ENCODE assay signal across 7 mouse cellular contexts in genomic region chr13:22019934-22020835, GRCm38 (mm10). TPM values are rescaled to one million over a fixed set of nuclear protein-coding genes. Genes with fewer than 3 reads are reported as not detected.
DNase-seq lines count a peak whose midpoint lies in the region; ATAC-seq and TF ChIP-seq lines count a peak whose summit lies in the region.

No protein-coding gene starts in this region.

- DNase-seq in CD4-positive helper T cell, adult 2 months (ENCODE audit: low read depth, low spot score), result peak; percentile 62
- DNase-seq in limb, embryonic 11.5 days (ENCODE audit: low spot score), result no peak
- DNase-seq in neural tube, embryonic 10.5 days (ENCODE audit: extremely low spot score, low spot score), result peak; percentile 51
- no peak for DNase-seq in left cerebral cortex, postnatal 36 days (ENCODE audit: low spot score in 2 of 2)
- no peak for DNase-seq in gastrocnemius, adult 18-20 months (ENCODE audit: low spot score)

- no peak overlapping the region for H3K27ac ChIP-seq in ES-Bruce4 (ENCODE audit: insufficient read depth, low read length)
- H3K27ac ChIP-seq in forebrain, embryonic 13.5 days, result no peak overlapping the region
- no peak overlapping the region for H3K27ac ChIP-seq in limb, embryonic 11.5 days (replicated peaks; ENCODE audit: low read depth, low read length)

- H3K4me1 ChIP-seq in ES-Bruce4 (ENCODE audit: control insufficient read depth, insufficient read depth, low read length), result no peaks in the 10 kb centered on the region
- H3K4me1 ChIP-seq in forebrain, embryonic 13.5 days, result peaks cover 17% of the 10 kb centered on the region
- 0 out of 2 replicates have a peak, but pooled peaks cover 2% of the 10 kb centered on the region for H3K4me1 ChIP-seq in limb, embryonic 11.5 days (ENCODE audit: control insufficient read depth, insufficient read depth, low read length)

- ATAC-seq in forebrain, embryonic 13.5 days, result peak; percentile 39; the same call in 1 of the 2 replicates
- no peak; the same call in 1 of the 2 replicates for ATAC-seq in limb, embryonic 11.5 days (ENCODE audit: insufficient number of reproducible peaks, low FRiP score, low TSS enrichment, low read depth)

- no peaks in the 10 kb centered on the region for H3K9me3 ChIP-seq in ES-Bruce4 (replicated peaks; ENCODE audit: control insufficient read depth, insufficient read depth, low read length, poor library complexity, severe bottlenecking)
- H3K9me3 ChIP-seq in forebrain, embryonic 13.5 days (replicated peaks), result no peaks in the 10 kb centered on the region
- H3K9me3 ChIP-seq in limb, embryonic 11.5 days (ENCODE audit: control insufficient read depth, low read length), result no peaks in the 10 kb centered on the region

- H3K4me3 ChIP-seq in ES-Bruce4 (ENCODE audit: low read depth, low read length), result peak overlapping the region; percentile 70
- peak overlapping the region; percentile 46 for H3K4me3 ChIP-seq in forebrain, embryonic 13.5 days
- peak overlapping the region; percentile 38 for H3K4me3 ChIP-seq in limb, embryonic 11.5 days (ENCODE audit: low read depth, low read length)

- intact Hi-C loops in left cerebral cortex, postnatal 36 days (cut with DNase I), result loop anchor here (5.0 to 10.0 kb wide), 4 partner anchors 103 to 1497 kb away; no protein-coding TSS in a partner anchor

- peak overlapping the region; percentile 61 for H3K9ac ChIP-seq in ES-Bruce4 (ENCODE audit: low read depth, poor library complexity, severe bottlenecking)
- peak overlapping the region; percentile 21 for H3K9ac ChIP-seq in forebrain, embryonic 13.5 days
- H3K9ac ChIP-seq in limb, embryonic 11.5 days (ENCODE audit: low read length), result no peak overlapping the region

- whole genome bisulfite sequencing in forebrain, embryonic 13.5 days, result under 1% methylated on average over 44 of the region's 44 CpGs
- WGBS in limb, embryonic 11.5 days, result under 1% methylated on average over 44 of the region's 44 CpGs

- no peak for TF ChIP-seq EP300 in ES-Bruce4 (IDR thresholded peaks at IDR 0.05; ENCODE audit: insufficient read depth, low read depth, low read length)

- H3K4me2 ChIP-seq in forebrain, embryonic 13.5 days, result peak overlapping the region; percentile 63
- peak overlapping the region; percentile 49 for H3K4me2 ChIP-seq in limb, embryonic 11.5 days (ENCODE audit: low read depth, severe bottlenecking)

- H3K27me3 ChIP-seq in ES-Bruce4 (ENCODE audit: control insufficient read depth, insufficient read depth, low read length, poor library complexity, severe bottlenecking), result no peaks in the 10 kb centered on the region
- H3K27me3 ChIP-seq in forebrain, embryonic 13.5 days, result peaks cover 44% of the 10 kb centered on the region
- peaks cover 19% of the 10 kb centered on the region for H3K27me3 ChIP-seq in limb, embryonic 11.5 days (ENCODE audit: control insufficient read depth, insufficient read depth, low read length)

- no peak for TF ChIP-seq POLR2A in ES-Bruce4 (IDR thresholded peaks at IDR 0.05; ENCODE audit: insufficient read depth, low read length)

- no peak for TF ChIP-seq CTCF in ES-Bruce4 (IDR thresholded peaks at IDR 0.05; ENCODE audit: low read depth, low read length)

- no peaks in the 10 kb centered on the region for H3K36me3 ChIP-seq in ES-Bruce4 (ENCODE audit: control insufficient read depth, insufficient read depth, low read length, poor library complexity, severe bottlenecking)
- H3K36me3 ChIP-seq in forebrain, embryonic 13.5 days (ENCODE audit: poor library complexity, severe bottlenecking), result no peaks in the 10 kb centered on the region
- no peaks in the 10 kb centered on the region for H3K36me3 ChIP-seq in limb, embryonic 11.5 days (ENCODE audit: control insufficient read depth, insufficient read depth, low read length)

RNA-seq across cellular contexts. Expression of gene Prss16, which starts 10.6 kb away (rescaled TPM):
- 4.1 and 6.9 TPM in 2 replicates for polyA plus RNA-seq in ES-Bruce4 (2011; ENCODE audit: insufficient read depth, insufficient read length, low read depth, missing spikeins)
- not detected in 2 replicates for polyA plus RNA-seq in forebrain, embryonic 13.5 days (2015; fragmentation: Nextera tagmentation; extraction: Ambion mirVana)
- polyA plus RNA-seq in limb, embryonic 11.5 days (2014; fragmentation: Nextera tagmentation; extraction: Ambion mirVana), result 0.20 and 0.21 TPM in 2 replicates
- total RNA-seq in left cerebral cortex, postnatal 36 days (2021), result 1 to 10 TPM in 1 of 2 experiments, under 1 TPM in 1; 0.34 to 1.1 TPM
- total RNA-seq in gastrocnemius, adult 18-20 months (2021), result not detected

RNA-seq across cellular contexts. Expression of gene Hist1h2ah, which starts 15.2 kb away (rescaled TPM):
- 13.0 and 17.2 TPM in 2 replicates for polyA plus RNA-seq in ES-Bruce4 (2011; ENCODE audit: insufficient read depth, insufficient read length, low read depth, missing spikeins)
- 2.8 and 10.7 TPM in 2 replicates for polyA plus RNA-seq in forebrain, embryonic 13.5 days (2015; fragmentation: Nextera tagmentation; extraction: Ambion mirVana)
- polyA plus RNA-seq in limb, embryonic 11.5 days (2014; fragmentation: Nextera tagmentation; extraction: Ambion mirVana), result 5.5 and 22.0 TPM in 2 replicates
- 10 to 100 TPM; 24.6 to 42.5 TPM for total RNA-seq in left cerebral cortex, postnatal 36 days (2021)
- 1 to 10 TPM; 1.6 to 2.2 TPM for total RNA-seq in gastrocnemius, adult 18-20 months (2021)

RNA-seq across cellular contexts. Expression of gene Hist1h2bk, which starts 15.5 kb away (rescaled TPM):
- 54.4 and 58.6 TPM in 2 replicates for polyA plus RNA-seq in ES-Bruce4 (2011; ENCODE audit: insufficient read depth, insufficient read length, low read depth, missing spikeins)
- polyA plus RNA-seq in forebrain, embryonic 13.5 days (2015; fragmentation: Nextera tagmentation; extraction: Ambion mirVana), result 7.5 and 10.3 TPM in 2 replicates
- polyA plus RNA-seq in limb, embryonic 11.5 days (2014; fragmentation: Nextera tagmentation; extraction: Ambion mirVana), result 13.8 and 14.0 TPM in 2 replicates
- 10 to 100 TPM; 13.0 to 13.3 TPM for total RNA-seq in left cerebral cortex, postnatal 36 days (2021)
- total RNA-seq in gastrocnemius, adult 18-20 months (2021), result 1 to 10 TPM; 2.1 to 3.6 TPM

RNA-seq across cellular contexts. Expression of gene Hist1h4i, which starts 21.0 kb away (rescaled TPM):
- 5.6 and 6.5 TPM in 2 replicates for polyA plus RNA-seq in ES-Bruce4 (2011; ENCODE audit: insufficient read depth, insufficient read length, low read depth, missing spikeins)
- 42.8 and 45.2 TPM in 2 replicates for polyA plus RNA-seq in forebrain, embryonic 13.5 days (2015; fragmentation: Nextera tagmentation; extraction: Ambion mirVana)
- polyA plus RNA-seq in limb, embryonic 11.5 days (2014; fragmentation: Nextera tagmentation; extraction: Ambion mirVana), result 29.4 and 30.2 TPM in 2 replicates
- 10 to 100 TPM; 65.2 to 73.2 TPM for total RNA-seq in left cerebral cortex, postnatal 36 days (2021)
- 10 to 100 TPM; 27.1 to 27.8 TPM for total RNA-seq in gastrocnemius, adult 18-20 months (2021)

RNA-seq across cellular contexts. Expression of gene Hist1h2ag, which starts 22.6 kb away (rescaled TPM):
- 6.3 and 7.9 TPM in 2 replicates for polyA plus RNA-seq in ES-Bruce4 (2011; ENCODE audit: insufficient read depth, insufficient read length, low read depth, missing spikeins)
- 60.3 and 62.0 TPM in 2 replicates for polyA plus RNA-seq in forebrain, embryonic 13.5 days (2015; fragmentation: Nextera tagmentation; extraction: Ambion mirVana)
- polyA plus RNA-seq in limb, embryonic 11.5 days (2014; fragmentation: Nextera tagmentation; extraction: Ambion mirVana), result 75.3 and 79.2 TPM in 2 replicates
- total RNA-seq in left cerebral cortex, postnatal 36 days (2021), result 10 to 100 TPM in 1 of 2 experiments, 1 to 10 TPM in 1; 8.3 to 11.2 TPM
- 1 to 10 TPM; 2.5 to 2.9 TPM for total RNA-seq in gastrocnemius, adult 18-20 months (2021)

Comparison
In these comparisons a context has a peak if more than half of its experiments do, and no peak if none do; other contexts are left out.
1. DNase-seq: peak in CD4-positive helper T cell, adult 2 months (single experiment) and neural tube, embryonic 10.5 days (single experiment); none in limb, embryonic 11.5 days (single experiment), left cerebral cortex, postnatal 36 days (0 of 2) and gastrocnemius, adult 18-20 months (single experiment).
2. Peak in every context shown above with its lines, with median percentiles within 50 percentile points of each other: H3K4me3 ChIP-seq.